Mouse (Mus musculus) heart, embryonic 13.5 days (tissue): ENCODE measurements around the gene Hrg. TPM values are rescaled to one million over a fixed set of nuclear protein-coding genes. Genes with fewer than 3 reads are reported as not detected.

Experiments used
- ATAC-seq: fragments of 200-750 bp; cut with Nextera tagmentation; 2 replicates; pipeline ENCODE4 v1.8.0; 2017; ENCODE audit warnings: moderate TSS enrichment; ENCODE audit not compliant: insufficient number of reproducible peaks, low FRiP score, low TSS enrichment; ENCODE audit errors: extremely low read depth
- H3K27ac ChIP-seq: fragments of 300-500 bp; sonication (generic); replicated peaks from 2 replicates; pipeline ENCODE4 v1.5.1; 2015; ENCODE audit warnings: moderate library complexity, mild to moderate bottlenecking, inconsistent platforms
- H3K27me3 ChIP-seq: fragments of 300-500 bp; sonication (generic); replicated peaks from 2 replicates; pipeline ENCODE4 v1.6.1; 2015; ENCODE audit warnings: mild to moderate bottlenecking, inconsistent platforms
- H3K36me3 ChIP-seq: fragments of 300-500 bp; sonication (generic); 2 replicates; pipeline ENCODE4 v1.6.1; 2015; ENCODE audit warnings: mild to moderate bottlenecking, inconsistent platforms
- H3K4me1 ChIP-seq: fragments of 300-500 bp; sonication (generic); 2 replicates; pipeline ENCODE4 v1.6.1; 2015; ENCODE audit warnings: inconsistent platforms
- H3K4me2 ChIP-seq: fragments of 300-500 bp; sonication (generic); 2 replicates; pipeline ENCODE4 v1.6.1; 2015; ENCODE audit warnings: inconsistent platforms, mild to moderate bottlenecking, moderate library complexity
- H3K4me3 ChIP-seq: fragments of 300-500 bp; sonication (generic); 2 replicates; pipeline ENCODE4 v1.5.1; 2015; ENCODE audit warnings: moderate library complexity, mild to moderate bottlenecking, inconsistent platforms
- H3K9ac ChIP-seq: fragments of 300-500 bp; sonication (generic); 2 replicates; pipeline ENCODE4 v1.6.1; 2015; ENCODE audit warnings: inconsistent platforms, mild to moderate bottlenecking, moderate library complexity
- H3K9me3 ChIP-seq: fragments of 300-500 bp; sonication (generic); 2 replicates; pipeline ENCODE4 v1.6.1; 2016; ENCODE audit warnings: inconsistent platforms
- WGBS: fragments of 180-500 bp; shearing (Covaris S2); methylation state at CpG from one replicate; pipeline ENCODE4 v1.1.7; 2015; ENCODE audit warnings: mixed read lengths; 5-methylcytosine and 5-hydroxymethylcytosine counted together
- polyA plus RNA-seq: library from polyadenylated mRNA; unstranded; fragments of >200 nt; fragmentation: Nextera tagmentation; extraction: Ambion mirVana; gene quantifications from 2 replicates; pipeline ENCODE4 v1.2.1, GENCODE M21; 2015

Hrg gene
- polyA plus RNA-seq, result not detected in 2 replicates

DNA sequence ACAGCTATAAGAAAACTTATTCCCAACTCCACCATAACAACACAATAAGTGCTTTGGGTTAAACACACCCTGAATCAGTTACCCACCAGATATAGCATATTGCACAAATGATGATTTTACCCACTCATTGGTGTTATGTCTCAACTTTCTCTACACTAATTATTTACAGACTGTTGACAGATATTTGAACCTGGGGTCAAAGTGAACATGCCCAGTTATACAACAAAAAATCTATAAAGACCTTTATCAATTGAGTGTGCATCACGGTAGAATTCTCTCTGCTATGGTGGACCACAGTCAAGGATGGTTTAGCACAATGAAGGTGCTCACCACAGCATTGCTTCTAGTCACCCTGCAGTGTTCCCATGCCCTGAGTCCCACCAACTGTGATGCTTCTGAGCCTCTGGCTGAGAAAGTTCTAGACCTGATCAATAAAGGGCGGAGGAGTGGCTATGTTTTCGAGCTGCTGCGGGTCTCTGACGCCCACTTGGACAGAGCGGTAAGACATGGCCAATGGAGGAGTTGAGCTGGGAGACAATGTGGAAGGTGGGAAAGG lies at the start of gene Hrg:
TSS of gene Hrg (plus strand) at position 233 of the 556 bp plus-strand sequence.
- Histone ChIP-seq H3K9me3 (no peaks in the 10 kb centered on the region), H3K9ac (no peak within 1 kb of the TSS), H3K27me3 (no peaks in the 10 kb centered on the region), H3K4me1 (no peaks in the 10 kb centered on the region), H3K36me3 (no peaks in the 10 kb centered on the region), H3K4me3 (no peak within 1 kb of the TSS), H3K27ac (no peak within 1 kb of the TSS), H3K4me2 (no peak within 1 kb of the TSS)
- 92% methylated on average over 6 of the region's 6 CpGs for WGBS
- no peak for ATAC-seq

DNA sequence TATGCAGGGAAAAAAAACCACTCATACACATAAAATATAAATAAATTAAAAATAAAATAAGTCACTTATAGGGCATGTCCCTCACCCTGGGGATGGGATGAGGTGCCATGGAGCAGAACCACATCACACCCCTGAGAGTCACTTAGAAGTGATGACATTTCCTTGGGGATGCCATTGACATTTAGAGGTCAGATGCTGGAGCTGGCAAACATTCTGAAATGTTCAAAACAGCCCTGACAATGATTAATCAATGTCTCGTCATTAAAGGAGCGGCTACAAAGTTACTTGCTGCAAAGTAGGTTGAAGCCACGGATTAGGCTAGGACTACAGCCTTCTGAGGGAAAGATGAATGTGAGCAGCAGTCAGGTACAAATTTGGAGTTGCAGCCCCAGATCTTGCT lies 49.5 kb upstream of the Hrg start:
- Histone ChIP-seq H3K36me3 (no peaks in the 10 kb centered on the region), H3K27ac (no peak overlapping the region), H3K9me3 (no peaks in the 10 kb centered on the region), H3K4me3 (no peak overlapping the region), H3K4me2 (no peak overlapping the region), H3K27me3 (no peaks in the 10 kb centered on the region), H3K4me1 (no peaks in the 10 kb centered on the region), H3K9ac (no peak overlapping the region)
- no peak for ATAC-seq
- 67% methylated on average over 3 of the region's 3 CpGs for WGBS

DNA sequence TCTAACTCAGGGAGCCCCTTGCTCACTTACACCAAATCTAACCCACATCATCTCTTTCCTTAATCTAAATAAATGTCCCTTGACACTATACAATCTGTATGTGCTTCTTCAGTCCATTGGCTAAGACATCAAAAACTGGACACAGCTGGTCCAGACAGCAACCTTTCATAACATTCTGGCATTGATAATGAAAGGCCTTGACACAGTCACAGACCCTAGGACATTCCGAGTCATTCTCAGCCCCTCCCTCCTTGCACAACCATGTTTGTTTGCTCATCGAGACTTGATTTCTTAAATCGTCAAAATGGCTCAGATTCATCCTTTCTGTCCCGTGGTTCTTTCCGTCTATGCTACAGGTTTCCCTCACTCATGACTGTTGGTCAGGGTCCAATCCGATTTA lies 41.6 kb upstream of the Hrg start:
- H3K9me3 ChIP-seq, result no peaks in the 10 kb centered on the region
- 74% methylated on average over 6 of the region's 6 CpGs for WGBS
- no peaks in the 10 kb centered on the region for H3K36me3 ChIP-seq
- H3K4me3 ChIP-seq, result no peak overlapping the region
- ATAC-seq, result no peak
- no peaks in the 10 kb centered on the region for H3K4me1 ChIP-seq
- H3K27me3 ChIP-seq, result no peaks in the 10 kb centered on the region
- H3K4me2 ChIP-seq, result no peak overlapping the region
- H3K27ac ChIP-seq, result no peak overlapping the region
- H3K9ac ChIP-seq, result no peak overlapping the region

DNA sequence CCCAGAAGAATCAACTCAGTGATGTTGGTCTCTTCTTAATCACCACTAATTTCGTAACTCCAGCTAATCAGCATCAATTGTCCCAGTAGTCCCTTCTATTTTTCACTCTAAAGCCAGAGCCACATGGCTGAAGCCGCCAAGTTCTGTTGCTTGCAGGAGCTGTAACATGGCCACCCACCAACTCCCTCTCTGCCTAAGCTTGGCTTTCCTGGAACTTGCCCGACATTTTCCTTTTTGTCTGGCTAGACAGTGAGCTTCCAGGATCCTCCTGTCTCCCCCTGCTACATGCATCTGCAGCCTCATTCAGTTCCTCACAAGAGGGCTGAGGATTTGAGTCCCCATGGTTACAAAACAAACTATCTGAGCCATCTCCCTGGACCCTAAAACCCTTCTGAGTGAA lies 38.9 kb upstream of the Hrg start:
- Histone ChIP-seq H3K4me3 (no peak overlapping the region), H3K9ac (no peak overlapping the region), H3K4me1 (no peaks in the 10 kb centered on the region), H3K9me3 (no peaks in the 10 kb centered on the region), H3K27me3 (no peaks in the 10 kb centered on the region), H3K4me2 (no peak overlapping the region), H3K36me3 (no peaks in the 10 kb centered on the region), H3K27ac (no peak overlapping the region)
- no peak for ATAC-seq
- 67% methylated on average over 3 of the region's 3 CpGs for WGBS

DNA sequence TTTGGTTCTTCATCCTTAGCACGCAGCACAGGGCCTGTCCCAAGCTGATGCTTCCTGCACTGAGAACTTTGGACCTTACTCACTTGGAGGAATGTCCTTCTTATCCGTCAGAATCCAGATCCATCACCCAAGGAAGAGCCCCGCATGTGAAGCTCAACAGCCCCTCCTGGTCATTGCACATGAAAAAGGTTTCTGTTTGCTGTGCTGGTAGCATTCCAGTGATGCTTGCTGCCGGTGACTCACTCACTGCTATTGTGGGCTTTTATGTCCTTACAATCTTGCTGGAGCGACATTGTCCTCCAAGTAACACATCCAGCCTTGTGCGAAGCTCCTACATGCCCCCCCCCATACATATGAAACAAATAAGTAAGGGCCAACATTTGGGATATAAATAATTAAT lies 38.0 kb upstream of the Hrg start:
- Histone ChIP-seq H3K27me3 (no peaks in the 10 kb centered on the region), H3K4me1 (no peaks in the 10 kb centered on the region), H3K36me3 (no peaks in the 10 kb centered on the region), H3K4me2 (no peak overlapping the region), H3K9ac (no peak overlapping the region), H3K4me3 (no peak overlapping the region), H3K9me3 (no peaks in the 10 kb centered on the region), H3K27ac (no peak overlapping the region)
- no peak for ATAC-seq
- WGBS, result 56% methylated on average over 6 of the region's 6 CpGs

DNA sequence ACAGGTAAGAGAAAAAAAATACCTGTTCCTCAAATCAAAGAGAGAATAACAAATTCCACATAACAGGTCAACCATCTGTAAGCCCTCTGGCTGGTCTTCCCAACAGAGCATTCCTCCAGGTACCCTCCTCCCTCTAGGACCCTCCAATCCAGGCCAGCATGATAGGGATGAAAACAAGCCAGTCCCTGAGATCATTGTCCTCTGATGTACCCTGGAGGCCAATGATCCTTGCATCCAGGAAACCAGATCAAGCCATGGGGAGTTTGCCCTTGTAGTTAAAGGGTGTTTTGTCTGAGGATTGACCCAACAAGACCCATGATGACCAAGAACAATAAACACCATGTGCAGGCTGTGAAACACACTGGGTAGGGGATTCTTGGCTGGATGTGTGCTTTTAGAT lies 36.6 kb upstream of the Hrg start:
- Histone ChIP-seq H3K9me3 (no peaks in the 10 kb centered on the region), H3K27ac (no peak overlapping the region), H3K4me2 (no peak overlapping the region), H3K9ac (no peak overlapping the region), H3K36me3 (no peaks in the 10 kb centered on the region), H3K27me3 (no peaks in the 10 kb centered on the region), H3K4me1 (no peaks in the 10 kb centered on the region), H3K4me3 (no peak overlapping the region)
- ATAC-seq, result no peak

DNA sequence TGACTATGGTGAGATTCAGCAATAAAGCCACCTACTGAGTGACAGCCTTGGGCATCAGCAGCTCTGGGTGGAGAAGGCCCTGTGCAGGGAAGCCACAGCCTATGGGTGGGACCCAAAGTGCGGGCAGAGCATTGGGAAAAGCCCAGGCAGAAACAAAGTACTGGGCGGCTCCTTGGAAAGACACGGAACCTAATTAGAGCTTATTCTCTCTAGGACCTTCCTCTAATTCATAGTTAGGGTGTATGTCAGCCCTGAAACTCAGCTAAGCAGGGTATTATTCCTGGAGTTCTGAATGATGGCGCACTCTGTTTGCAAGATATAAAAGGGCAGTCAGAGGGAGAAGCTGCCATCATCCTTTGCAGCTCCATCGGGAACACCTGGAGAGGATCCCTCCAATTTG lies 32.8 kb upstream of the Hrg start, which contains the start of gene Fetub:
TSS of gene Fetub (plus strand) at position 301 of the 400 bp plus-strand sequence.
- Histone ChIP-seq H3K9me3 (no peaks in the 10 kb centered on the region), H3K4me1 (peaks cover 4% of the 10 kb centered on the region; the same call in 1 of the 2 replicates), H3K4me3 (no peak within 1 kb of the TSS), H3K9ac (no peak within 1 kb of the TSS), H3K27me3 (no peaks in the 10 kb centered on the region), H3K4me2 (no peak within 1 kb of the TSS), H3K36me3 (no peaks in the 10 kb centered on the region), H3K27ac (no peak within 1 kb of the TSS)
- 81% methylated on average over 5 of the region's 5 CpGs for WGBS
- no peak for ATAC-seq

DNA sequence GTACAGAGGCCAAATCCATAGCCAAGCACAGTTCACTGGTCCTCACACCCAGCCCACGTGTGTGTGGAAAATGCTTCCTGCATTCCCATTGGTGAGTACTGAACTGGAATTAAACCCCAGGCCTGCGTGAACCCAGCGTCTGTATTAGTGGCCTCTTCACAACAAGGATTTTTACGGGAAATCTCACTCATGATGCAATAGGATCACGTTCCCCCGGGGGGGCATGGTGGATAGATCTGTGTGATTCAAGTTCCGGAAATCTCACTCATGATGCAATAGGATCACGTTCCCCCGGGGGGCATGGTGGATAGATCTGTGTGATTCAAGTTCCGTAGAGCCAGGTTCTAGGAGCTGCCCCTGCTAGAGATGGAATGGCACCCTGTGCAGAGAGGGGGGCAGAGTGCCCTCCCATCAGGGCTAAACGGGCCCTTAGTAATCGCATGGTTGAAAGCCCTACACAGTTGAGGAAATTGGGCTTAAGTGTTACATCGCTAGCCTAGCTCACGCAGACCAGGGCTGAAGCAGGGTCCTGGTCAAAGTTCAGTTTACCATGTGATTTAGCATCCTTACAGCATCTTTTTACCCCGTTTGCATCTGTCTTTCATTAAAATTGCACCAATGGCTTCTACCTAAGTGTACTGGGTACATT lies 32.1 kb upstream of the Hrg start:
- Histone ChIP-seq H3K4me3 (no peak overlapping the region), H3K4me2 (no peak overlapping the region), H3K4me1 (peaks cover 4% of the 10 kb centered on the region; the same call in 1 of the 2 replicates), H3K27me3 (no peaks in the 10 kb centered on the region), H3K36me3 (no peaks in the 10 kb centered on the region), H3K27ac (no peak overlapping the region), H3K9me3 (no peaks in the 10 kb centered on the region), H3K9ac (no peak overlapping the region)
- no peak for ATAC-seq
- WGBS, result 74% methylated on average over 15 of the region's 15 CpGs

DNA sequence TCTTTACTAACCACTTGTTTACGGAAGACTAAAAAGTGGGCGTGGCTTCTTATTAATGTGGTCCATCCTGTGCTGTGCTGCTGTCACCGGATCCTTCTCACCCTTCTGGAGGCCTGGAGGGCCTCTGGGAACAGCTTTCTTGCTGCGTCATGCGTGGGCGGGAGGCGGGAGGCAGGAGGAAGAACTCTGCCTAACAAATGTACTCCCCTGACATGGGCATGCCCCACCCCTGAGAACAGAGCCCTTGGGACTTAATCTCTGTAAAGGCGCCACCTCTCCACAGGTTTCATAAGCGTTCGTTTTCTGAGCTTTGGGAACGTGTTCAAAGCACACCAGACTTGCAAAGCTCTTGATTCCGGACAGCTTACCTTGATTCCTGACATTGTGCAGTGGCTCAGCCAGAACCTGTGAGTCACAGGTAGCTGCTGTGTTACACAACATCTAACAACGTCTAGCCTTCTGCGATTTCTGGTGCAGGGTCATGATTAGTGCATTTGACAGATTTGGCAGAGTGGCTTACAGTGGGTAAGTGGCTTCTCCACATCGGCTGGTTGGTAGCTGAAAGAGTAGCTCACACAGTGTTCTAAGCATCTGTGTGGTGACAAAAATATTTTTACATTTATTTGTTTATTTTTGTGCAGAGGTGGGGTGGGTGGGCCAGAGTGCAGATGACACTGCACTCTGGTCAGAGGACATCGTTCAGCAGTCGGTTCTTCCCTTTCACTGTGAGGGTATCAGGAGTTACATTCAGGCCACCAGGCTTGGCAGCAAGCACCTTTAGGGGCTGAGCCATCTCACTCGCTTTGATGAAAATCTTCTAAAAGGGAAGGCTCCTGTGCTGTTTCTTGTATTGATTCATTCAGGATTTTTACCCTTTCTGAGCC lies 30.7 kb upstream of the Hrg start:
- no peak overlapping the region for H3K9ac ChIP-seq
- H3K4me2 ChIP-seq, result no peak overlapping the region
- no peak overlapping the region for H3K4me3 ChIP-seq
- no peaks in the 10 kb centered on the region for H3K9me3 ChIP-seq
- H3K27ac ChIP-seq, result no peak overlapping the region
- H3K36me3 ChIP-seq, result no peaks in the 10 kb centered on the region
- no peaks in the 10 kb centered on the region for H3K27me3 ChIP-seq
- ATAC-seq, result no peak
- 48% methylated on average over 18 of the region's 18 CpGs for WGBS
- H3K4me1 ChIP-seq, result peaks cover 4% of the 10 kb centered on the region; the same call in 1 of the 2 replicates

DNA sequence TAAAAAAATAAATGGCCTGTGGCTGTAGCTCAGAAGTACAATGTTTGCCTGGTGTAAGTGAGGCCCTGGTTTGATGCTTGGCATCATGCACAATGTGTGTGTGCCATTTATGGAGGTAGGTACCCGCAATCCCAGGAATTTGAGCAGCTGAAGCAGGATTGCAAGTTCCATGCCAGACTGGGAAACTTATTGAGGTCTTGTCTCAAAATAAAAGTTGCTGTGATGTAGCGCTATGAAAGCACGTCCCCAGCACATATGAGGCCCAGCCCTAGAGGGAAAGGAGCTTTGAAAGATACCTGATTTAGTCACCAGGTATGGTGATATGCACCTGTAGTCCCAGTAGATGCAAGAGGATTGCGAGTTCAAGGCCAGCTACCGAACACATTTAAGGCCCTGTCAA lies 29.1 kb upstream of the Hrg start:
- H3K4me2 ChIP-seq, result no peak overlapping the region
- no peaks in the 10 kb centered on the region for H3K27me3 ChIP-seq
- H3K36me3 ChIP-seq, result no peaks in the 10 kb centered on the region
- H3K9ac ChIP-seq, result no peak overlapping the region
- H3K9me3 ChIP-seq, result no peaks in the 10 kb centered on the region
- no peak overlapping the region for H3K27ac ChIP-seq
- peaks cover 4% of the 10 kb centered on the region; the same call in 1 of the 2 replicates for H3K4me1 ChIP-seq
- H3K4me3 ChIP-seq, result no peak overlapping the region
- ATAC-seq, result no peak
- WGBS, result 88% methylated on average over 5 of the region's 5 CpGs

DNA sequence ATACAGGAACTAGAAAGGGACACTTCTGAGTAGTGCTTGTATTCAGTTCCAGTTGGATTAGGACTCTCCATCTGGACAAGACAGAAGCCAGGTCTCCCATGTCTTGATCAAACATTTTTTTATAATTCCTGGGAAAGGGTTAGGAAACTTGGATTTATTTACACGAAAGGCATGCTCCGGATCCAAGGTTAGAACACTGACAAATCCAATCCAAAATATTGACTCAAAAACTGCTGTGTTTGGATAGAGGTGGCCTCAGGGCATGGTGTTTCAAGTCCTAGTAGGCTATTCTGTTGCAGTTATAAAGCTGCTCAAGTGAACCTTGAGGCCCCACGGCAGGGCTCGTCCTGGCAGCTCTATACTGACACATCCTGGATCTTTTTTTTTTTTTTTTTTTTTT lies 28.4 kb upstream of the Hrg start:
- no peaks in the 10 kb centered on the region for H3K27me3 ChIP-seq
- H3K36me3 ChIP-seq, result no peaks in the 10 kb centered on the region
- no peak for ATAC-seq
- 73% methylated on average over 4 of the region's 4 CpGs for WGBS
- peaks cover 4% of the 10 kb centered on the region; the same call in 1 of the 2 replicates for H3K4me1 ChIP-seq
- no peak overlapping the region for H3K9ac ChIP-seq
- no peak overlapping the region for H3K4me3 ChIP-seq
- no peak overlapping the region for H3K4me2 ChIP-seq
- H3K9me3 ChIP-seq, result no peaks in the 10 kb centered on the region
- no peak overlapping the region for H3K27ac ChIP-seq
